8 mouse cellular contexts compared by ENCODE assay signal in genomic region chr1:60565931-60566630, GRCm38 (mm10). TPM values are rescaled to one million over a fixed set of nuclear protein-coding genes. Genes with fewer than 3 reads are reported as not detected.
DNase-seq lines count a peak whose midpoint lies in the region; ATAC-seq and TF ChIP-seq lines count a peak whose summit lies in the region.

No protein-coding gene starts in this region.

- H3K4me1 ChIP-seq in heart, embryonic 12.5 days (replicated peaks) = peaks cover 12% of the 10 kb centered on the region
- H3K4me1 ChIP-seq in lung, postnatal 0 days (ENCODE audit: insufficient read depth, low read depth, low read length) = no peaks in the 10 kb centered on the region

- WGBS in heart, embryonic 12.5 days = under 1% methylated on average over 55 of the region's 56 CpGs
- under 1% methylated on average over 38 of the region's 56 CpGs for WGBS in lung, postnatal 0 days

- peak; percentile 6; the same call in 1 of the 2 replicates for TF ChIP-seq CTCF in lung, postnatal 0 days (IDR thresholded peaks at IDR 0.05)

- no peaks in the 10 kb centered on the region for H3K27me3 ChIP-seq in heart, embryonic 12.5 days (replicated peaks)
- H3K27me3 ChIP-seq in lung, postnatal 0 days (replicated peaks; ENCODE audit: insufficient read depth, low read length) = no peaks in the 10 kb centered on the region

- ATAC-seq in heart, embryonic 12.5 days (ENCODE audit: insufficient number of reproducible peaks, low FRiP score) = peak; percentile 58
- ATAC-seq in lung, postnatal 0 days = peak; percentile 34

- peak overlapping the region; percentile 76 for H3K4me2 ChIP-seq in heart, embryonic 12.5 days
- H3K4me2 ChIP-seq in lung, postnatal 0 days (replicated peaks; ENCODE audit: low read depth, low read length) = peak overlapping the region; percentile 80

- H3K9ac ChIP-seq in heart, embryonic 12.5 days = peak overlapping the region; percentile 99
- peak overlapping the region; percentile 60 for H3K9ac ChIP-seq in lung, postnatal 0 days (replicated peaks; ENCODE audit: low read depth)

- peak overlapping the region; percentile 88 for H3K4me3 ChIP-seq in heart, embryonic 12.5 days
- H3K4me3 ChIP-seq in lung, postnatal 0 days (ENCODE audit: low read depth, low read length) = peak overlapping the region; percentile 98

- peaks cover 12% of the 10 kb centered on the region for H3K36me3 ChIP-seq in heart, embryonic 12.5 days
- H3K36me3 ChIP-seq in lung, postnatal 0 days (ENCODE audit: insufficient read depth, low read length) = no peaks in the 10 kb centered on the region

- peak; percentile 14 for DNase-seq in thymus, postnatal 0 days (ENCODE audit: low spot score)
- no peak for DNase-seq in thymus, adult 18-20 months
- DNase-seq in cerebellum, postnatal 36 days = peak; percentile 51 to 57
- peak; percentile 20 to 44 for DNase-seq in layer of hippocampus, adult 8-10 months (ENCODE audit: low spot score in 2 of 2)
- DNase-seq in lung, postnatal 0 days (ENCODE audit: low spot score) = peak; percentile 23
- peak; percentile 43 to 53 for DNase-seq in right cerebral cortex, adult 2 months (ENCODE audit: low spot score in 2 of 2)
- no peak for DNase-seq in yolk sac, embryonic 10.5 days (ENCODE audit: low spot score)

- TF ChIP-seq EP300 in lung, postnatal 0 days (IDR thresholded peaks at IDR 0.05) = no peak

- H3K9me3 ChIP-seq in heart, embryonic 12.5 days (replicated peaks) = no peaks in the 10 kb centered on the region
- no peaks in the 10 kb centered on the region for H3K9me3 ChIP-seq in lung, postnatal 0 days (ENCODE audit: low read length)

- H3K27ac ChIP-seq in heart, embryonic 12.5 days (ENCODE audit: poor library complexity, severe bottlenecking) = peak overlapping the region; percentile 98
- peak overlapping the region; percentile 94 for H3K27ac ChIP-seq in lung, postnatal 0 days (ENCODE audit: low read length)

RNA-seq across cellular contexts. Expression of gene Raph1, which starts 0.8 kb away (rescaled TPM):
- 6.9 and 8.7 TPM in 2 replicates for polyA plus RNA-seq in thymus, postnatal 0 days (2015; fragmentation: Nextera tagmentation; extraction: Ambion mirVana)
- 72.9 and 76.5 TPM in 2 replicates for polyA plus RNA-seq in heart, embryonic 12.5 days (2016; fragmentation: Nextera tagmentation; extraction: Ambion mirVana)
- total RNA-seq in layer of hippocampus, adult 8-10 months (2022) = 10 to 100 TPM; 50.7 to 69.1 (median 62.3) TPM
- polyA plus RNA-seq in lung, postnatal 0 days (2015; fragmentation: Nextera tagmentation; extraction: Ambion mirVana) = 23.6 and 32.6 TPM in 2 replicates

Comparison
In these comparisons a context has a peak if more than half of its experiments do, and no peak if none do; other contexts are left out.
1. DNase-seq: peak in thymus, postnatal 0 days (single experiment), cerebellum, postnatal 36 days (2 of 2), layer of hippocampus, adult 8-10 months (2 of 2), lung, postnatal 0 days (single experiment) and right cerebral cortex, adult 2 months (2 of 2); none in thymus, adult 18-20 months (0 of 2) and yolk sac, embryonic 10.5 days (single experiment).